ENCODE assay signal across 9 mouse cellular contexts in genomic region chr15:89592548-89592947, GRCm38 (mm10). TPM values are rescaled to one million over a fixed set of nuclear protein-coding genes. Genes with fewer than 3 reads are reported as not detected.
A peak's percentile ranks its signal among the peaks of the same experiment; 100 is the strongest.
DNase-seq lines count a peak whose midpoint lies in the region; ATAC-seq and TF ChIP-seq lines count a peak whose summit lies in the region.
"Had no signal": no experiment of that assay in that cellular context is flagged by ENCODE, and none has a peak within 500 bp of the region (broad histone marks: within the 10 kb centered on the region; RNA-seq: fewer than 3 reads in every experiment).

No protein-coding gene starts in this region.

- no peaks in the 10 kb centered on the region for H3K27me3 ChIP-seq in kidney, postnatal 0 days (ENCODE audit: insufficient read depth, low read length)
- peaks cover 3% of the 10 kb centered on the region; the same call in 1 of the 2 replicates for H3K27me3 ChIP-seq in forebrain, embryonic 12.5 days
- H3K27me3 ChIP-seq in limb, embryonic 12.5 days: 0 out of 2 replicates have a peak, but pooled peaks cover 5% of the 10 kb centered on the region
- H3K27me3 ChIP-seq in neural tube, embryonic 15.5 days (replicated peaks): no peaks in the 10 kb centered on the region

- peaks cover 6% of the 10 kb centered on the region; the same call in 1 of the 2 replicates for H3K4me1 ChIP-seq in kidney, postnatal 0 days (replicated peaks; ENCODE audit: insufficient read depth, low read length)
- peaks cover 17% of the 10 kb centered on the region for H3K4me1 ChIP-seq in forebrain, embryonic 12.5 days
- H3K4me1 ChIP-seq in limb, embryonic 12.5 days (replicated peaks): peaks cover 13% of the 10 kb centered on the region
- peaks cover 28% of the 10 kb centered on the region for H3K4me1 ChIP-seq in neural tube, embryonic 15.5 days

- H3K4me2 ChIP-seq in kidney, postnatal 0 days (ENCODE audit: low read length): peak overlapping the region; percentile 82
- H3K4me2 ChIP-seq in forebrain, embryonic 12.5 days: peak overlapping the region; percentile 69
- peak overlapping the region; percentile 85 for H3K4me2 ChIP-seq in limb, embryonic 12.5 days
- peak overlapping the region; percentile 90 for H3K4me2 ChIP-seq in neural tube, embryonic 15.5 days

- H3K36me3 ChIP-seq in kidney, postnatal 0 days (ENCODE audit: insufficient read depth, low read length): no peaks in the 10 kb centered on the region
- H3K36me3 ChIP-seq in forebrain, embryonic 12.5 days (replicated peaks): no peaks in the 10 kb centered on the region
- H3K36me3 ChIP-seq in limb, embryonic 12.5 days: peaks cover 12% of the 10 kb centered on the region; the same call in 1 of the 2 replicates
- peaks cover 5% of the 10 kb centered on the region for H3K36me3 ChIP-seq in neural tube, embryonic 15.5 days

- peak; percentile 3; the same call in 1 of the 2 replicates for ATAC-seq in kidney, postnatal 0 days (replicated peaks; ENCODE audit: low FRiP score, low read depth)
- peak; percentile 24 for ATAC-seq in forebrain, embryonic 12.5 days (ENCODE audit: low FRiP score)
- ATAC-seq in limb, embryonic 12.5 days (ENCODE audit: insufficient number of reproducible peaks, insufficient read depth, low FRiP score, low TSS enrichment, low read depth): no peak
- peak; percentile 29 for ATAC-seq in neural tube, embryonic 15.5 days (ENCODE audit: low FRiP score)

- 50% methylated on average over 4 of the region's 4 CpGs for WGBS in kidney, postnatal 0 days
- 47% methylated on average over 4 of the region's 4 CpGs for WGBS in forebrain, embryonic 12.5 days
- WGBS in limb, embryonic 12.5 days: 40% methylated on average over 4 of the region's 4 CpGs
- WGBS in neural tube, embryonic 15.5 days: 46% methylated on average over 4 of the region's 4 CpGs

- no peak for DNase-seq in kidney, postnatal 0 days (ENCODE audit: low spot score)
- DNase-seq in kidney, postnatal 25 days: no peak
- no peak for DNase-seq in cerebellum, adult 11-12 months
- no peak for DNase-seq in layer of hippocampus, postnatal 25 days (ENCODE audit: extremely low spot score in 1 of 2, low spot score in 1 of 2)
- DNase-seq in kidney, postnatal 14 days: no peak

- no peak overlapping the region for H3K27ac ChIP-seq in kidney, postnatal 0 days
- H3K27ac ChIP-seq in forebrain, embryonic 12.5 days: no peak overlapping the region
- no peak overlapping the region for H3K27ac ChIP-seq in limb, embryonic 12.5 days
- no peak overlapping the region for H3K27ac ChIP-seq in neural tube, embryonic 15.5 days (replicated peaks)

- H3K4me3 ChIP-seq in kidney, postnatal 0 days (replicated peaks; ENCODE audit: low read depth, low read length): no peak overlapping the region
- H3K4me3 ChIP-seq in forebrain, embryonic 12.5 days (replicated peaks): peak overlapping the region; percentile 74
- peak overlapping the region; percentile 78 for H3K4me3 ChIP-seq in limb, embryonic 12.5 days (replicated peaks)
- H3K4me3 ChIP-seq in neural tube, embryonic 15.5 days (replicated peaks): peak overlapping the region; percentile 83; the same call in 1 of the 2 replicates

- TF ChIP-seq CTCF in kidney, postnatal 0 days (IDR thresholded peaks at IDR 0.05; ENCODE audit: low read depth): no peak

- no peak overlapping the region for H3K9ac ChIP-seq in kidney, postnatal 0 days (ENCODE audit: low read depth, low read length)
- 0 out of 2 replicates have a peak overlapping the region, but pooled peaks have one; percentile 73 for H3K9ac ChIP-seq in forebrain, embryonic 12.5 days
- H3K9ac ChIP-seq in limb, embryonic 12.5 days (replicated peaks): peak overlapping the region; percentile 74; the same call in 1 of the 2 replicates
- peak overlapping the region; percentile 76 for H3K9ac ChIP-seq in neural tube, embryonic 15.5 days (replicated peaks)

- no peaks in the 10 kb centered on the region for H3K9me3 ChIP-seq in kidney, postnatal 0 days (replicated peaks; ENCODE audit: low read length)
- no peaks in the 10 kb centered on the region for H3K9me3 ChIP-seq in forebrain, embryonic 12.5 days
- no peaks in the 10 kb centered on the region for H3K9me3 ChIP-seq in limb, embryonic 12.5 days
- H3K9me3 ChIP-seq in neural tube, embryonic 15.5 days (replicated peaks): no peaks in the 10 kb centered on the region

RNA-seq across cellular contexts. Expression of gene Rabl2, which starts 0.8 kb away (rescaled TPM):
- 38.0 and 39.8 TPM in 2 replicates for polyA plus RNA-seq in kidney, postnatal 0 days (2015; fragmentation: Nextera tagmentation; extraction: Ambion mirVana)
- polyA plus RNA-seq in forebrain, embryonic 12.5 days (2016; fragmentation: Nextera tagmentation; extraction: Ambion mirVana): 60.7 and 62.8 TPM in 2 replicates
- 48.9 and 53.0 TPM in 2 replicates for polyA plus RNA-seq in limb, embryonic 12.5 days (2016; fragmentation: Nextera tagmentation; extraction: Ambion mirVana)
- polyA plus RNA-seq in neural tube, embryonic 15.5 days (2015; fragmentation: Nextera tagmentation; extraction: Ambion mirVana): 71.9 and 86.6 TPM in 2 replicates
- total RNA-seq in layer of hippocampus, postnatal 25 days (2021): 10 to 100 TPM; 27.3 to 33.4 TPM

RNA-seq across cellular contexts. Expression of gene Acr, which starts 24.4 kb away (rescaled TPM):
- not detected in 2 replicates for polyA plus RNA-seq in kidney, postnatal 0 days (2015; fragmentation: Nextera tagmentation; extraction: Ambion mirVana)
- polyA plus RNA-seq in forebrain, embryonic 12.5 days (2016; fragmentation: Nextera tagmentation; extraction: Ambion mirVana): 1.5 and 1.7 TPM in 2 replicates
- polyA plus RNA-seq in limb, embryonic 12.5 days (2016; fragmentation: Nextera tagmentation; extraction: Ambion mirVana): 0.28 TPM in 1 of 2 replicates, not detected in the other
- polyA plus RNA-seq in neural tube, embryonic 15.5 days (2015; fragmentation: Nextera tagmentation; extraction: Ambion mirVana): 0.31 and 0.95 TPM in 2 replicates
- under 1 TPM; 0.37 to 0.96 TPM for total RNA-seq in layer of hippocampus, postnatal 25 days (2021)
- total RNA-seq: MEL had no signal
